Mouse (Mus musculus): ENCODE measurements around the gene Myh9. TPM values are rescaled to one million over a fixed set of nuclear protein-coding genes. Genes with fewer than 3 reads are reported as not detected.

Myh9 gene
- polyA plus RNA-seq, 1 experiment = 38.7 TPM

DNA sequence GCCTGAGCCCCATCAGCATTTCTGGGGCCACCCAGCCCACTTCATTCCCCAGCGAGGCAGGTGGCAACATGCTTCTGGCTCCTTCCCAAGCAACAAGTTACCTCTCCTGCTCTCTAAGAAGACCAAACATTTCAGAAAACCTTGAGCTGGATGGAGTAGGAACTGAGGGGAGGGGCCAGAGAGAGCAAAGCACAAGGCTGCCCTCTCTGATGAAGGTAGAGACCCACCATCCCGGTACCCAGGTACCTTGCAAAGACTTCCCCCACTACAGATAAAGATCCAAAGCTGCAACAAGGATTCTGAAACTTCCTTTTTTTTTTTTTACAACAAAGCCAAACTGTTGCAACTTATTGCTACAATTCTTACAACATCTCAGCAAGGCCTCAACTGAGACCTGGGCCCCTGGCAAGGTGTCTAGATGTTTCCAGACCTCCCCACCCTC is 10.8 kb downstream of the Myh9 start:
- DNase-seq (ENCODE audit: extremely low spot score in 1 of 2, low spot score in 1 of 2) = no peak

- DNase-seq (ENCODE audit: extremely low spot score in 1 of 2, low spot score in 1 of 2) = no peak
Measured at GRCm38 (mm10) chr15:77830481-77831137, 11.4 kb downstream of the Myh9 start.

GRCm38 (mm10) chr15:77829542-77829941 is 12.4 kb downstream of the Myh9 start:
- DNase-seq (ENCODE audit: extremely low spot score in 1 of 2, low spot score in 1 of 2) = no peak

- no peak for DNase-seq (ENCODE audit: extremely low spot score in 1 of 2, low spot score in 1 of 2)
Measured at GRCm38 (mm10) chr15:77828910-77829309, 13.1 kb downstream of the Myh9 start.

GRCm38 (mm10) chr15:77828242-77828641 is 13.7 kb downstream of the Myh9 start:
- DNase-seq (ENCODE audit: extremely low spot score in 1 of 2, low spot score in 1 of 2) = no peak

- DNase-seq (ENCODE audit: extremely low spot score in 1 of 2, low spot score in 1 of 2) = no peak
Measured at GRCm38 (mm10) chr15:77827794-77828193, 14.2 kb downstream of the Myh9 start.

DNA sequence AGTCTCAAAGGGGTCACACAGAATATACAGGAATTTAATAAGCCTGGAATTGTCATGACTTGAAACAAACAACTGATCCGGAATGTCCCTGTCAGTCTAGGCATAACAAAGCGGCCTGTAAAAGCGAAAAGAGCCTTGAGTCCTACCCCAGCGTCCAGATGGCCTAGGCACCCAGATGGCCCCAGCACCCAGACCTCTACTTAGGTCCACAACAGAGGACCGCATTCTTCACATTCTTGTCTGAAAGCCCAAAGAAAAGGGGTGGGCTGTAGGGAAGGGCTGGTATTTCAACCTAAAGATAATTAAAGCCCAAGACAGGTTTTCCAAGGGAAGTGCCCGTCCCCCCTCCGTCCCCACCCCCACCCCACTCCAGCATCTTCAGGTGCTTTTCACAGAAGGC is 14.6 kb downstream of the Myh9 start:
- DNase-seq (ENCODE audit: extremely low spot score in 1 of 2, low spot score in 1 of 2) = no peak

DNA sequence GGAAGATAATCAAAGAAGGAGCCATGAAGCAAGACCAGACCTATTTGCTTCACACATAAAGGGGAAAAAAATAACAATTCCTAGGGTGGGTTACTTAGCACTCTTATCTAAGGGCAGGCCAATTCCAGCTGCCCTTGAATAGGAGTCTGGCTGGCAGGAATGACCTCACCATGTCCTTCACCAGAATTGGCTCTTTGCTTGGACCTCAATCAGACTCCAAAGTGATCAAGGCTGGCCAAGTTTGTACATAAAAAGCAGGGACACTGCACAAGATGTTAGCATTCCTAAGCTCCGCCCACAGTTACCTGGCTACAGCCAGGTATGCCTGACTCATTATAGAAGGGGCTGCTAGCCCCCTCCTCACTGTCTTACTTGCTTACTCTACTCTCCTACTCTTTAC is 16.6 kb downstream of the Myh9 start:
- no peak for DNase-seq (ENCODE audit: extremely low spot score in 1 of 2, low spot score in 1 of 2)

DNA sequence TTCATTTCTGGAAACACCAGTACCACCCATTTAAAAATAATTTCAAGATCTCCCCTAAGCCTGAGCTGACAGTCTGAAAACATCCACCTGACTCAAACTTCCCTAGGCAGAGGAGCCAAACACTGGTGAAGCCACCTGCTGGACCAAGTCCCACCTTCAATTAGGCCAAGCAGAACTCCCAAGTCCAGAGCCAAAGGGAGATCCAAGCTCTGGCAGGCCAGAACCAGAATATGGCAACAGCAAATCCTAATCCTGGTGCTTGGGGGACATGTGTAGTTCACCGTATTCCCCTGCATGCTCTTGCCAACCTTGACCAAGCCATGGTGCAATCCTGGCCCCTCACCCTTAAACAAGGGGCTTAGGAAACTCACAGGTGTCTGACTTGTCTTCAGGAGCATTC is 17.7 kb downstream of the Myh9 start:
- DNase-seq (ENCODE audit: extremely low spot score in 1 of 2, low spot score in 1 of 2) = no peak

GRCm38 (mm10) chr15:77823634-77824033 is 18.3 kb downstream of the Myh9 start:
- DNase-seq (ENCODE audit: extremely low spot score in 1 of 2, low spot score in 1 of 2) = no peak

GRCm38 (mm10) chr15:77823196-77823595 is 18.8 kb downstream of the Myh9 start:
- no peak for DNase-seq (ENCODE audit: extremely low spot score in 1 of 2, low spot score in 1 of 2)

GRCm38 (mm10) chr15:77822671-77823070 is 19.3 kb downstream of the Myh9 start:
- no peak for DNase-seq (ENCODE audit: extremely low spot score in 1 of 2, low spot score in 1 of 2)

DNA sequence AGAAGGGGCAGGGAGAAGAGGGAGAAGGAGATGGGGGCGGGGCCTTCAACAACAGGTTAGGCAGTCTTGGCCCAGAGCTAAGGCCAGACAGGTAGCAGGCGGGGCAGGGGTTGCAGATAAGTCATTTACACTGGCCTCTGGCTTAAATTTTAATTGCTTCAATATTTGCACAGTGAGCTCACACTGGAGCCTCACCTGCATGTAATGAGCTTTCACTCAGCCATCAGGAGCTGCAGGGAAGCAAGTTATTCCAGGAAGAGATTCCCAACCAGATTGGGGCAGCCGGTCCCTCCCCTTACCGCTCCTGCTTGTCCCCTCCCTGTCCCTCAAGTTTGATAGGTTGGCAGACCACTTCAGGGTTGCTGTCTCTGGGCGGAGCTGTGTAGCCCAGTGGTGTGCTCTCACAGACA is 19.9 kb downstream of the Myh9 start:
- no peak for DNase-seq (ENCODE audit: extremely low spot score in 1 of 2, low spot score in 1 of 2)

GRCm38 (mm10) chr15:77821424-77821823 is 20.6 kb downstream of the Myh9 start:
- DNase-seq (ENCODE audit: extremely low spot score in 1 of 2, low spot score in 1 of 2) = no peak

DNA sequence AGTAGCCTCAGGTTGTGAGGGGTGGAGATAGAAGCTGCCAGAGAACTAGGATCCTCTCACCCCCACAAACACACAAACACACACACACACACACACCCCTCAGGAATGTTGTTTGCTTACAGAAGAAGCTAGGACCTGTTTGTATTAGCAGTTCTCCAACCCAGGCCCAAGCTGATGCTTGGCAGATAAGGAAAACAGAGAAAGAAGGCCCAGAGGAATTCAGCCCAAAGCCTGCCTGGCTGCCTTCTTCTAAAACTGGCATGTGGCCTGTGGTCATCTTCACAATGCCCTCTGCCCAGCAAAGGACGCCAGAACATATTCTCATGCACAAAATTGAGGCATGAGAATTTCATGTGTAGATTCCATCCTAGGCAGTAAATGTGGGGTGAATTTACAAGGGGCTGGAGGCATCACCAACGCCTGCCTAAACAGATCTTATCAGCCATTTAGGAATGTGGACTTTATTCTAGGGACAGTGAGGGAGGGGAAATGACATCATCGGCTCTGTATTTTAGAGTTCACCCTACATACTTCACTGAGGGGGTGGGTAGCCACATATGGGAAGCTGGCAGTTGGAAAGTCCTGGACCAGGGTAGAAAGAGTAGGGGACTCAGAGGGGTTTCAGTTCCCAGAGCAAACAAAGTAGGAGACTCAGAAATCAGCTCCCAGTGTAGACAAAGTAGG is 21.4 kb downstream of the Myh9 start:
- no peak for DNase-seq (ENCODE audit: extremely low spot score in 1 of 2, low spot score in 1 of 2)

DNA sequence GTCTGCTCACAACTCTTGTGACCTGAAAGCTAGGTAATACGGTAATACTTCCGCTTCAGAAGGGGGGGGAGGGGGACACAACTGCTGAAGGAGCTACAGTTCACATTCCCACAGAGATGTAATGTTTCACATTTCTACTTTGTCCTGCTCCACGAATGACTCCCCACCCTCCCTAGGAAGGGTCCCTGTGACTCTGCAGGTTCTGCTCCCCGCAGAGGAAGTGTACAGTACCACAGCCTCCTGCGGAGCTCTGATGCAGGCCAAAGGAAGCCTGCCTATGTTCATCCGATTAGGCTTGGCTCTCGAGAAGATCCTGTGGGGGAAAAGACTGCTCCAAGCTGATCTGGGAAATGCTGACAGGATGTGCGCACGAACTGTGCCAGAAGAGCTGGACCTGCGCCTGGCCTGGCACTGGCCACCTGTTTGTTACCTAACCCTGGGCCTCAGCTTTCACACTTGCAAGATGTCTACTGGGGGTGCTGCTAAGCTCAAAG is 22.0 kb downstream of the Myh9 start:
- peak in 1 of 2 experiments; percentile 52 for DNase-seq (ENCODE audit: extremely low spot score in 1 of 2, low spot score in 1 of 2)

- no peak for DNase-seq (ENCODE audit: extremely low spot score in 1 of 2, low spot score in 1 of 2)
Measured at GRCm38 (mm10) chr15:77818556-77819158, 23.3 kb downstream of the Myh9 start.

GRCm38 (mm10) chr15:77817417-77817816 is 24.6 kb downstream of the Myh9 start:
- DNase-seq (ENCODE audit: extremely low spot score in 1 of 2, low spot score in 1 of 2) = no peak

- no peak for DNase-seq (ENCODE audit: extremely low spot score in 1 of 2, low spot score in 1 of 2)
Measured at GRCm38 (mm10) chr15:77816601-77816950, 25.4 kb downstream of the Myh9 start.

DNA sequence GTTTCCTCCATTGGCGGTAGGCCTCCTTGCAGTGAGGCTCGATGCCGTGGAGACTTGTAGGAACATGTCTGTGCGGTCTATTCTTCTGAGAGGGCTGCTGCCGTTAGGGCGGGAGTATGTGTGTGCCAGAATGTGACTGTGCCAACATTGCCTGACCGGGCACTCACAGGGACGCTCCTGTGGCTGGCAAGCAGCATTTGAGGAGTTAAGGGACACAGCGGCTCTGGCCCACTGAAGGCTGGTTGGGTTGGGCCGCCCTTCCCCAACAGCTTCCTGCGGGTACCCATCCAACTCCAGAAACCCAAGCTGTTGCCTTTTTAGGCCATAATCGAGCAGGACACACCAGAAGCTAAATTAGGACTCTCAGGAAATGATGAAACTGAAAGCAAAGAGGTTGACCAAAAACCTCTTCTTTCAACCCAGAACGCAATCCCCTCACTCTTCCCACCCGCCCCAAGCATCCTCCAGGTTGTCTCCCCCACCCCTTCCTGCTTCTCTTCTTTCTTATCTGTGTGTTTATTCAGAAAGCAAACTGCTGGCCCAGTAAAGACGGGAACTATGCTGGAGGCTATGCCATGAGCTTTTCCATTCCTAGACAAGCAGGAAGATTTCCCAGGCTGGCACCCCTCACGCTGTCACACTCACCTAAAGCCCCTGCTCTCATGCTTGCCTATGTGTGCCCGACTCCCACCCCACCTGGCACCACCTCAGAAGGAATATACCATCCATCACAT is 25.9 kb downstream of the Myh9 start:
- no peak for DNase-seq (ENCODE audit: extremely low spot score in 1 of 2, low spot score in 1 of 2)
